Mouse (Mus musculus) midbrain, embryonic 11.5 days (tissue): ENCODE measurements around the gene S100a7a. TPM values are rescaled to one million over a fixed set of nuclear protein-coding genes. Genes with fewer than 3 reads are reported as not detected.

Source experiments
- ATAC-seq: fragments of 200-750 bp; cut with Nextera tagmentation; 2 replicates; pipeline ENCODE4 v1.8.0; 2017; ENCODE audit warnings: moderate TSS enrichment, moderate library complexity; ENCODE audit not compliant: low FRiP score
- DNase-seq: peaks from one replicate; pipeline ENCODE4 v3.0.0; 2015; ENCODE audit warnings: low spot score; ENCODE audit errors: missing footprints
- H3K27ac ChIP-seq: fragments of 300-500 bp; sonication (generic); 2 replicates; pipeline ENCODE4 v1.5.1; 2014; ENCODE audit warnings: low read depth, low read length
- H3K27me3 ChIP-seq: fragments of 300-500 bp; sonication (generic); 2 replicates; pipeline ENCODE4 v1.6.1; 2014; ENCODE audit warnings: mild to moderate bottlenecking, low read length, moderate library complexity, mixed read lengths; ENCODE audit not compliant: control insufficient read depth, insufficient read depth
- H3K36me3 ChIP-seq: fragments of 300-500 bp; sonication (generic); 2 replicates; pipeline ENCODE4 v1.6.1; 2014; ENCODE audit warnings: mild to moderate bottlenecking, low read length, moderate library complexity, mixed read lengths; ENCODE audit not compliant: control insufficient read depth, insufficient read depth
- H3K4me1 ChIP-seq: fragments of 300-500 bp; sonication (generic); 2 replicates; pipeline ENCODE4 v1.6.1; 2014; ENCODE audit warnings: low read length; ENCODE audit not compliant: control insufficient read depth, insufficient read depth
- H3K4me2 ChIP-seq: fragments of 300-500 bp; sonication (generic); 2 replicates; pipeline ENCODE4 v1.6.1; 2014; ENCODE audit warnings: mild to moderate bottlenecking, moderate library complexity
- H3K4me3 ChIP-seq: fragments of 300-500 bp; sonication (generic); 2 replicates; pipeline ENCODE4 v1.5.1; 2014; ENCODE audit warnings: low read depth, low read length
- H3K9ac ChIP-seq: fragments of 300-500 bp; sonication (generic); 2 replicates; pipeline ENCODE4 v1.6.1; 2014; ENCODE audit warnings: low read length
- H3K9me3 ChIP-seq: fragments of 300-500 bp; sonication (generic); 2 replicates; pipeline ENCODE4 v1.6.1; 2016; ENCODE audit warnings: low read length; ENCODE audit not compliant: control insufficient read depth
- WGBS: fragments of 180-500 bp; shearing (Covaris S2); extraction: QIAGEN DNeasy Blood & Tissue Kit; methylation state at CpG from one replicate; pipeline ENCODE4 v1.1.7; 2014; 5-methylcytosine and 5-hydroxymethylcytosine counted together
- polyA plus RNA-seq: library from polyadenylated mRNA; unstranded; fragments of >200 nt; fragmentation: Nextera tagmentation; extraction: Ambion mirVana; gene quantifications from 2 replicates; pipeline ENCODE4 v1.2.1, GENCODE M21; 2014

Gene S100a7a
- polyA plus RNA-seq, 1 experiment from 2014 or later: not detected

DNA sequence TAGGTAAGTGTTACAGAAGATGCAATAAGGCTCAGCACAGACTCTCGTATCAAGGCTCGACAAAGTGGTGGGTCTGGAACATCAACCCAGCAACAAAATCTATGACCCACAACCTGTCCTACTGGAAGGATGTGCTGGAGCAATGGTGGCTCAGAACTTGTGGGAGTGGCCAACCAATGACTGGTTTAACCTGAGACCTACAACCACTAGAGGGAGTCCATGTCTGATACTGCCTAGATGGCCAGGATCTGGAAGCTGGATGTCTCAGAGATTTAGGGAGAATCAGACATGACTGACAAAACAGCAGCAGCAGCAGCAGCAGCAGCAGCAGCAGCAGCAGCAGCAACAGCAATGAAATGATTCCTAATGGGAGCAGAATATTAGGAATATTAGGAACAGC lies 10.4 kb downstream of the S100a7a start:
- no peak for DNase-seq

GRCm38 (mm10) chr3:90668846-90669245 lies 15.0 kb downstream of the S100a7a start, which contains the start of gene S100a8:
S100a8 (plus strand) TSS chr3:90668978.
- Histone ChIP-seq H3K9me3 (no peaks in the 10 kb centered on the region), H3K9ac (no peak within 1 kb of the TSS), H3K4me1 (no peaks in the 10 kb centered on the region), H3K27ac (no peak within 1 kb of the TSS), H3K4me2 (no peak within 1 kb of the TSS), H3K27me3 (no peaks in the 10 kb centered on the region), H3K36me3 (no peaks in the 10 kb centered on the region), H3K4me3 (no peak within 1 kb of the TSS)
- no peak for DNase-seq
- WGBS: 87% methylated on average over 8 of the region's 8 CpGs
- ATAC-seq: no peak

More for the DNA sequence above, 10.4 kb downstream of the S100a7a start:
- Histone ChIP-seq H3K27me3 (no peaks in the 10 kb centered on the region), H3K9ac (no peak overlapping the region), H3K4me1 (no peaks in the 10 kb centered on the region), H3K4me3 (no peak overlapping the region), H3K4me2 (no peak overlapping the region), H3K9me3 (no peaks in the 10 kb centered on the region), H3K27ac (no peak overlapping the region), H3K36me3 (no peaks in the 10 kb centered on the region)
- ATAC-seq: no peak
- 87% methylated on average over 2 of the region's 2 CpGs for WGBS

- WGBS: 61% methylated on average over 3 of the region's 3 CpGs
- no peaks in the 10 kb centered on the region for H3K9me3 ChIP-seq
- ATAC-seq: no peak
These were observed 24.8 kb downstream of the S100a7a start for GRCm38 (mm10) chr3:90678656-90679055.

GRCm38 (mm10) chr3:90683929-90684328 lies 30.1 kb downstream of the S100a7a start:
- Histone ChIP-seq H3K9ac (no peak overlapping the region), H3K4me3 (no peak overlapping the region), H3K27me3 (no peaks in the 10 kb centered on the region), H3K4me1 (no peaks in the 10 kb centered on the region), H3K36me3 (no peaks in the 10 kb centered on the region), H3K27ac (no peak overlapping the region), H3K9me3 (no peaks in the 10 kb centered on the region), H3K4me2 (no peak overlapping the region)
- ATAC-seq (no peak), DNase-seq (no peak)
- 90% methylated on average over 3 of the region's 3 CpGs for WGBS

More at GRCm38 (mm10) chr3:90678656-90679055, 24.8 kb downstream of the S100a7a start:
- no peak overlapping the region for H3K27ac ChIP-seq
- no peak overlapping the region for H3K9ac ChIP-seq
- H3K4me3 ChIP-seq: no peak overlapping the region
- no peaks in the 10 kb centered on the region for H3K4me1 ChIP-seq
- DNase-seq: no peak
- H3K27me3 ChIP-seq: no peaks in the 10 kb centered on the region
- no peaks in the 10 kb centered on the region for H3K36me3 ChIP-seq
- H3K4me2 ChIP-seq: no peak overlapping the region

GRCm38 (mm10) chr3:90686835-90687234 lies 33.0 kb downstream of the S100a7a start:
- H3K4me1 ChIP-seq: no peaks in the 10 kb centered on the region
- H3K36me3 ChIP-seq: no peaks in the 10 kb centered on the region
- no peaks in the 10 kb centered on the region for H3K27me3 ChIP-seq
- WGBS: 73% methylated on average over 2 of the region's 2 CpGs
- H3K9me3 ChIP-seq: no peaks in the 10 kb centered on the region
- ATAC-seq (no peak), DNase-seq (no peak)
- H3K4me2 ChIP-seq: no peak overlapping the region
- no peak overlapping the region for H3K27ac ChIP-seq
- H3K9ac ChIP-seq: no peak overlapping the region
- H3K4me3 ChIP-seq: no peak overlapping the region

DNA sequence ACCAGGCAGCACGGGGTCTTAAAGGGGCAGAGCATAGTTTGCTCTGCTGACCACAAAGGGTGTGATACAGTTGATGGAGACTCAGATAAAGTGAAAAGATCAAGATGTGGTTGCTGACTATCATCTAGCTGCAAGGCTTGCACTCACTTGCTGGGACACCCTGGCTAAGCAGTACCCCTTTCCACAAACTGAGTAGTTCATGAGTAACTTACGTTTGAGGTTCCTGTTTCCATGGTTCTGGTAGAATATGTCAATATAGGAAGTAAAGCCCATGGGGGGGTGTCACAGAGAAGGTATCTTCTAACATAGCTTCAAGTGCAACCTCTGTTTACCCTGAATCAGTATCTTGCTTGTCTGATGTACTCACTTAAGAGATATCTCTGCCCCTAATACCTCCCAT lies 39.7 kb downstream of the S100a7a start:
- 84% methylated on average over 2 of the region's 2 CpGs for WGBS
- no peaks in the 10 kb centered on the region for H3K36me3 ChIP-seq
- no peaks in the 10 kb centered on the region for H3K27me3 ChIP-seq
- H3K9ac ChIP-seq: no peak overlapping the region
- H3K9me3 ChIP-seq: no peaks in the 10 kb centered on the region
- no peaks in the 10 kb centered on the region for H3K4me1 ChIP-seq
- H3K4me3 ChIP-seq: no peak overlapping the region
- H3K27ac ChIP-seq: no peak overlapping the region
- no peak for DNase-seq
- no peak for ATAC-seq
- H3K4me2 ChIP-seq: no peak overlapping the region

GRCm38 (mm10) chr3:90695613-90696012 lies 41.8 kb downstream of the S100a7a start, which contains the start of gene S100a9:
S100a9 (minus strand) TSS chr3:90695721.
- Histone ChIP-seq H3K27ac (no peak within 1 kb of the TSS), H3K4me2 (no peak within 1 kb of the TSS), H3K4me3 (no peak within 1 kb of the TSS), H3K4me1 (no peaks in the 10 kb centered on the region), H3K9ac (no peak within 1 kb of the TSS), H3K36me3 (no peaks in the 10 kb centered on the region), H3K9me3 (no peaks in the 10 kb centered on the region), H3K27me3 (no peaks in the 10 kb centered on the region)
- ATAC-seq: no peak
- DNase-seq: no peak
- 68% methylated on average over 3 of the region's 3 CpGs for WGBS

DNA sequence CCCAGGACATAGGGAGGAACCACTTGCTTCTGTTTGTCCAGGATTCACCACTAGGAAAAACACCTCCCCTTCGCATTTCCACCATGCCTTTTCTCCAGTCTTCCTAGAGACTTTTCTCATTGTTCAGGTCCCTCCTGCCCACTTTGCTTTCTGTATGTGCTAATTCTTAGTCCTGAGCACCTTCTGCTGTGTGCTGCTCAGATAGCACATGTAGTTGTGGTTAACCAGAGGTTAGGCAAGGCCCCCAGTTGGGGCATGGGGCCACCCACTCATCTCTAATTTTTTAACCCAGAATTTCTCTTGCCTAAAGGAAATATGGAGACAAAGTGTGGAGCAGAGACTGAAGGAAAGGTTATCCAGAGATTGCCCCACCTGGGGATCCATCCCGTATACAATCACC lies 48.4 kb downstream of the S100a7a start:
- Histone ChIP-seq H3K36me3 (no peaks in the 10 kb centered on the region), H3K27me3 (no peaks in the 10 kb centered on the region), H3K4me1 (no peaks in the 10 kb centered on the region), H3K9ac (no peak overlapping the region), H3K9me3 (no peaks in the 10 kb centered on the region), H3K4me2 (no peak overlapping the region), H3K27ac (no peak overlapping the region), H3K4me3 (no peak overlapping the region)
- no peak for ATAC-seq
- 86% methylated on average over 2 of the region's 2 CpGs for WGBS
- no peak for DNase-seq
